Mouse (Mus musculus): ENCODE data around the gene Apol9b. TPM values are rescaled to one million over a fixed set of nuclear protein-coding genes. Genes with fewer than 3 reads are reported as not detected.

Apol9b gene
- polyA plus RNA-seq, 1 experiment = 2.1 TPM

GRCm38 (mm10) chr15:77773099-77773915, 44.5 kb downstream of the Apol9b start:
- no peak for DNase-seq
- Histone ChIP-seq H3K36me3 (ENCODE audit: control insufficient read depth, insufficient read depth, low read length) (peaks cover 6% of the 10 kb centered on the region), H3K4me3 (ENCODE audit: insufficient read depth, low read depth, low read length) (no peak overlapping the region), H3K27ac (ENCODE audit: insufficient read depth, low read depth, low read length) (no peak overlapping the region), H3K4me1 (ENCODE audit: control insufficient read depth, insufficient read depth, low read length) (no peaks in the 10 kb centered on the region), H3K27me3 (replicated peaks; ENCODE audit: control insufficient read depth, insufficient read depth, low read length) (no peaks in the 10 kb centered on the region)
- WGBS = 80% methylated on average over 19 of the region's 19 CpGs
- TF ChIP-seq POLR2A (IDR thresholded peaks at IDR 0.05; ENCODE audit: low read depth, low read length) = no peak
- no peak for TF ChIP-seq CTCF (conservative IDR thresholded peaks at IDR 0.05; ENCODE audit: insufficient read depth, insufficient read length, low read depth, low read length)

DNA sequence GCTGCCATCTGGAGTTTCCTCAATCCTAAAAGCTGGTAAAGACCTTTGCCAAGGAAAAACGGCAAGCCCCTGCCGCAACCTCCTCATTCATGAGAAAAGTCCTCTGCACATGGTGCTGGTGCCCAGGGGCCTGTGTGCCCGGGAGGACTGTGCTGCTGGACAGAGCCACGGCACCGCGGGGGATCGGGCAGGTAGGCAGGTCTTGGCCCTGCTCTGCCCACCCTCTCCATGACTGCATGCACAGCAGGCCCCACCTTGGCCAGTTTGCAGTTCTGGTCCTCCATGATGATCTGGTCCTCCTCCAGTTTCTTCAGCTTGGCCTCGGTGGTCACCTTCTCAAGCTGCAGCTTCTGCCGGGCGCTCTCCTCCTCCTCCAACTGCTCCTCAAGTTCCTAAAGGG, 45.5 kb downstream of the Apol9b start:
- H3K4me3 ChIP-seq (ENCODE audit: insufficient read depth, low read depth, low read length) = no peak overlapping the region
- H3K27me3 ChIP-seq (replicated peaks; ENCODE audit: control insufficient read depth, insufficient read depth, low read length) = no peaks in the 10 kb centered on the region
- H3K4me1 ChIP-seq (ENCODE audit: control insufficient read depth, insufficient read depth, low read length) = no peaks in the 10 kb centered on the region
- H3K27ac ChIP-seq (ENCODE audit: insufficient read depth, low read depth, low read length) = no peak overlapping the region
- TF ChIP-seq POLR2A (IDR thresholded peaks at IDR 0.05; ENCODE audit: low read depth, low read length) (no peak), CTCF (conservative IDR thresholded peaks at IDR 0.05; ENCODE audit: insufficient read depth, insufficient read length, low read depth, low read length) (no peak)
- 93% methylated on average over 10 of the region's 10 CpGs for WGBS
- H3K36me3 ChIP-seq (ENCODE audit: control insufficient read depth, insufficient read depth, low read length) = peaks cover 5% of the 10 kb centered on the region
- DNase-seq = no peak

DNA sequence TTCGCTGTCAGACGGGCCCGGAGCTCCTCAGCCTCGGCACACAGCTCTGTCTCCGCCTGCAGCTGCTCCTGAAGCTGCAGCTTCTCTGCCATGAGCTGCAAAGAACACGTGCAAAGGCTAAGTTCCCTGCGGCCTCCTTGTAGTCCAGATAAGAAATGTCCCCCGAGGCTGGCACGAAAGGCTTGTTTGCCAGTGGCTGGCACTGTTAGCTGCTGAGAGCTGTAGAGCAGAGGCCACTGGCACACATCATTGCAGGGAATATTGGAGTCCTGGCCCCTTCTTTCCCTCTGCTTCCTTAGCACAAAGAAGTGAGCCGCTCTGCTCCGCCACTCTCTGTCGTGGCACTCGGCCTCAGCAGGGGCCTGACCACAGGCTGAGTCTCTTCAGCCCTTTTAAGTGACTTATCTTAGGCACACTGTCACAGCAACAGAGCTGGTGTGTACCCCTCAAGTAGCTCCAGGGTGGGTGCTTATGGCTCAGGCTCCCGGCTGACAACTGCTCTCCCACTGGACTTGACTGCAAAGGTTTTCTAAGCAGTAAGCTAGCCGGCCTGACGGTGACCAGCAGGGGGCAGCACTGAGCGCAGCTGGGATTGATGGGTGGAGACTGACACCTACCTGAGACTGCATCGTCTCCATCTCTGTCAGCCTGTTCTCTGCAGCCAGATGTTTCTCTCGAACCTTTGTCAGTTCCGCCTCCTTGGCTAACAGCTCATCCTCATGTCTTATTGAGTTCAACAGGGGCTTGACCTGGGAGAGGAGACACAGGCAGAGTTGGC, 46.5 kb downstream of the Apol9b start:
- DNase-seq = peak; percentile 75
- H3K4me1 ChIP-seq (ENCODE audit: control insufficient read depth, insufficient read depth, low read length) = no peaks in the 10 kb centered on the region
- WGBS = 65% methylated on average over 20 of the region's 20 CpGs
- TF ChIP-seq POLR2A (IDR thresholded peaks at IDR 0.05; ENCODE audit: low read depth, low read length) = no peak
- TF ChIP-seq CTCF (conservative IDR thresholded peaks at IDR 0.05; ENCODE audit: insufficient read depth, insufficient read length, low read depth, low read length) = peak; percentile 97
- H3K4me3 ChIP-seq (ENCODE audit: insufficient read depth, low read depth, low read length) = no peak overlapping the region
- H3K27me3 ChIP-seq (replicated peaks; ENCODE audit: control insufficient read depth, insufficient read depth, low read length) = no peaks in the 10 kb centered on the region
- no peak overlapping the region for H3K27ac ChIP-seq (ENCODE audit: insufficient read depth, low read depth, low read length)
- peaks cover 5% of the 10 kb centered on the region for H3K36me3 ChIP-seq (ENCODE audit: control insufficient read depth, insufficient read depth, low read length)

DNA sequence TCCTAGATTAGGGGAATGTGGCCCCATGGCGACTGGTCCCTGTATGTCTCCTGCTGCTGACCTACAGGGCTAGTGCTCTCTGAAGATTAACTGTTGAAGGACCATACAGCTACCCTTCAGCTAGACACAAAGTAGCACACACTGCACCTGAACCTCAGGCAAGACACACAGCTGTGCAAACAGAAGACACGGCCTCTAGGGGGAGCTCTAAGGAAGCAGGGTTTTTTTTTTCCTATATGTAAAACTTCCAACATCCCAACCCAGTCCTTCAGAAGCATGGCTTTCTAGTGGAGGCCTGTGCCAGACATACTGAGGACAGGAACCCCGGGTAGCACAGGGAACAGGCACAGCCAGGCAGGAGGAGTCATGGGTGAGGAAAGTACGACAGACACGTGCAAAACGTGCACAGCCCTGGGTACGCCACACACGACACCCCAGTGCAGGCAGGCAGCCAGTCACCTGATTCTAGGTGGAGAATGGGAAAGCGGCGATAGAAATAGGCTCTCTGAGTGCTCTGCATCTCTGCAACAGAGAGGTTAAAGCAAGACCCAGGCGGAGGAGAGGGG, 53.7 kb downstream of the Apol9b start:
- 76% methylated on average over 11 of the region's 11 CpGs for WGBS
- TF ChIP-seq POLR2A (IDR thresholded peaks at IDR 0.05; ENCODE audit: low read depth, low read length) (no peak), CTCF (conservative IDR thresholded peaks at IDR 0.05; ENCODE audit: insufficient read depth, insufficient read length, low read depth, low read length) (peak; percentile 56)
- DNase-seq = peak; percentile 59
- no peak overlapping the region for H3K27ac ChIP-seq (ENCODE audit: insufficient read depth, low read depth, low read length)
- no peak overlapping the region for H3K4me3 ChIP-seq (ENCODE audit: insufficient read depth, low read depth, low read length)
- no peaks in the 10 kb centered on the region for H3K4me1 ChIP-seq (ENCODE audit: control insufficient read depth, insufficient read depth, low read length)
- peaks cover 4% of the 10 kb centered on the region; the same call in 1 of the 2 replicates for H3K36me3 ChIP-seq (ENCODE audit: control insufficient read depth, insufficient read depth, low read length)
- H3K27me3 ChIP-seq (replicated peaks; ENCODE audit: control insufficient read depth, insufficient read depth, low read length) = no peaks in the 10 kb centered on the region

- WGBS = 56% methylated on average over 22 of the region's 22 CpGs
- Histone ChIP-seq H3K4me3 (ENCODE audit: insufficient read depth, low read depth, low read length) (no peak overlapping the region), H3K36me3 (ENCODE audit: control insufficient read depth, insufficient read depth, low read length) (peaks cover 4% of the 10 kb centered on the region; the same call in 1 of the 2 replicates), H3K27me3 (replicated peaks; ENCODE audit: control insufficient read depth, insufficient read depth, low read length) (no peaks in the 10 kb centered on the region), H3K4me1 (ENCODE audit: control insufficient read depth, insufficient read depth, low read length) (no peaks in the 10 kb centered on the region), H3K27ac (ENCODE audit: insufficient read depth, low read depth, low read length) (no peak overlapping the region)
- no peak for DNase-seq
- TF ChIP-seq POLR2A (IDR thresholded peaks at IDR 0.05; ENCODE audit: low read depth, low read length) (no peak), CTCF (conservative IDR thresholded peaks at IDR 0.05; ENCODE audit: insufficient read depth, insufficient read length, low read depth, low read length) (no peak)
Observed at GRCm38 (mm10) chr15:77784039-77784824, 55.4 kb downstream of the Apol9b start.

- no peaks in the 10 kb centered on the region for H3K4me1 ChIP-seq (ENCODE audit: control insufficient read depth, insufficient read depth, low read length)
- H3K27ac ChIP-seq (ENCODE audit: insufficient read depth, low read depth, low read length) = no peak overlapping the region
- H3K4me3 ChIP-seq (ENCODE audit: insufficient read depth, low read depth, low read length) = no peak overlapping the region
- H3K36me3 ChIP-seq (ENCODE audit: control insufficient read depth, insufficient read depth, low read length) = peaks cover 4% of the 10 kb centered on the region; the same call in 1 of the 2 replicates
- DNase-seq = no peak
- H3K27me3 ChIP-seq (replicated peaks; ENCODE audit: control insufficient read depth, insufficient read depth, low read length) = no peaks in the 10 kb centered on the region
- TF ChIP-seq CTCF (conservative IDR thresholded peaks at IDR 0.05; ENCODE audit: insufficient read depth, insufficient read length, low read depth, low read length) = no peak
- no peak for TF ChIP-seq POLR2A (IDR thresholded peaks at IDR 0.05; ENCODE audit: low read depth, low read length)
- WGBS = 38% methylated on average over 1 of the region's 1 CpGs
Observed at GRCm38 (mm10) chr15:77785807-77786206, 57.0 kb downstream of the Apol9b start.

Other genes with a start within 250 kb of the Apol9b start
- gene Apol11a, start 220.8 kb upstream of the Apol9b start, polyA plus RNA-seq (2012; rRNA removed) = not detected in 2 replicates
- 0.14 and 3.5 TPM in 2 replicates for gene Apol7c, start 195.7 kb upstream of the Apol9b start, polyA plus RNA-seq (2012; rRNA removed)
- not detected in 2 replicates for gene 1700025B11Rik, start 167.1 kb upstream of the Apol9b start, polyA plus RNA-seq (2012; rRNA removed)
- 0.26 and 0.28 TPM in 2 replicates for gene Apol10b, start 132.9 kb upstream of the Apol9b start, polyA plus RNA-seq (2012; rRNA removed)
- not detected in 2 replicates for gene Gm36245, start 129.8 kb upstream of the Apol9b start, polyA plus RNA-seq (2012; rRNA removed)
- 0.08 and 0.16 TPM in 2 replicates for gene Apol11b, start 85.8 kb upstream of the Apol9b start, polyA plus RNA-seq (2012; rRNA removed)
- 0.26 and 2.4 TPM in 2 replicates for gene Apol7e, start 30.2 kb upstream of the Apol9b start, polyA plus RNA-seq (2012; rRNA removed)
- gene Apol8, start 28.0 kb downstream of the Apol9b start, polyA plus RNA-seq (2012; rRNA removed) = 0.03 and 0.06 TPM in 2 replicates
- 57.7 and 64.1 TPM in 2 replicates for gene Myh9, start 113.1 kb downstream of the Apol9b start, polyA plus RNA-seq (2012; rRNA removed)
- gene Txn2, start 200.0 kb downstream of the Apol9b start, polyA plus RNA-seq (2012; rRNA removed) = 396 and 408 TPM in 2 replicates
- gene Foxred2, start 227.7 kb downstream of the Apol9b start, polyA plus RNA-seq (2012; rRNA removed) = 3.8 and 4.1 TPM in 2 replicates
- 98.8 and 132 TPM in 2 replicates for gene Eif3d, start 241.8 kb downstream of the Apol9b start, polyA plus RNA-seq (2012; rRNA removed)